Mouse (Mus musculus) CH12.LX (cell line): ENCODE results near the gene Picalm.

Experiments used
- CHD2 ChIP-seq: IDR thresholded peaks from 2 replicates; pipeline ENCODE4 v1.6.1; 2011; ENCODE audit warnings: low read length, improper control_type of control experiment
- CTCF ChIP-seq, 2 experiments: IDR thresholded peaks in 1 of 2; conservative IDR thresholded peaks in 1 of 2; 2 replicates each; pipeline ENCODE4 v1.5.1; 2011 to 2012; ENCODE audit warnings: low read depth in 2 of 2, low read length in 2 of 2, improper control_type of control experiment in 1 of 2, inconsistent platforms in 1 of 2, mild to moderate bottlenecking in 1 of 2, moderate library complexity in 1 of 2
- POLR2A ChIP-seq: IDR thresholded peaks from 2 replicates; pipeline ENCODE4 v1.6.1; 2011; ENCODE audit warnings: low read depth, mild to moderate bottlenecking, improper control_type of control experiment, low read length

GRCm38 (mm10) chr7:90145897-90146296, 15.9 kb downstream of the Picalm start:
- no peak for TF ChIP-seq CHD2
- no peak for TF ChIP-seq POLR2A
- no peak for TF ChIP-seq CTCF (conservative IDR thresholded peaks at IDR 0.05 in 1 of 2, IDR thresholded peaks at IDR 0.05 in 1 of 2; ENCODE audit: low read depth in 2 of 2, low read length in 2 of 2)
